Mouse (Mus musculus) MEL (cell line): ENCODE measurements around the gene Peli2. TPM values are rescaled to one million over a fixed set of nuclear protein-coding genes. Genes with fewer than 3 reads are reported as not detected.

ENCODE experiments used
- DNase-seq: peaks from one replicate; pipeline ENCODE4 v3.0.0; 2011; ENCODE audit warnings: low read depth, low spot score
- H3K27ac ChIP-seq: 2 replicates; pipeline ENCODE4 v1.5.1; 2012; ENCODE audit warnings: low read depth, mild to moderate bottlenecking, control low read depth, low read length, moderate library complexity; ENCODE audit not compliant: control insufficient read depth
- H3K27me3 ChIP-seq, 2 experiments: fragments of 150-350 bp in 1 of 2; sonication (generic) in 1 of 2; 2 replicates each; pipeline ENCODE4 v1.6.1; 2012; ENCODE audit warnings: low read length in 2 of 2, mild to moderate bottlenecking in 2 of 2, improper control_type of control experiment in 1 of 2, moderate library complexity in 1 of 2; ENCODE audit not compliant: insufficient read depth in 2 of 2, control insufficient read depth in 1 of 2
- H3K36me3 ChIP-seq, 2 experiments: 2 replicates each; pipeline ENCODE4 v1.6.1; 2012 to 2014; ENCODE audit warnings: low read length in 2 of 2, improper control_type of control experiment in 1 of 2, inconsistent platforms in 1 of 2, mild to moderate bottlenecking in 1 of 2; ENCODE audit not compliant: insufficient read depth in 2 of 2, control insufficient read depth in 1 of 2
- H3K4me1 ChIP-seq, 2 experiments: fragments of 150-350 bp in 1 of 2; sonication (generic) in 1 of 2; 2 replicates each; pipeline ENCODE4 v1.6.1; 2012; ENCODE audit warnings: low read length in 2 of 2, improper control_type of control experiment in 1 of 2, mild to moderate bottlenecking in 1 of 2; ENCODE audit not compliant: insufficient read depth in 2 of 2, control insufficient read depth in 1 of 2
- H3K4me3 ChIP-seq, 2 experiments: fragments of 150-350 bp in 1 of 2; sonication (generic) in 1 of 2; 2 replicates each; pipeline ENCODE4 v1.5.1; 2012; ENCODE audit warnings: low read depth in 2 of 2, low read length in 2 of 2, mild to moderate bottlenecking in 2 of 2, moderate library complexity in 2 of 2, control low read depth in 1 of 2, improper control_type of control experiment in 1 of 2; ENCODE audit not compliant: control insufficient read depth in 1 of 2, insufficient read depth in 1 of 2
- H3K79me2 ChIP-seq: 2 replicates; pipeline ENCODE4 v1.6.1; 2012; ENCODE audit warnings: mild to moderate bottlenecking, low read length, moderate library complexity; ENCODE audit not compliant: control insufficient read depth, poor library complexity, insufficient read depth
- H3K9ac ChIP-seq: 2 replicates; pipeline ENCODE4 v1.6.1; 2012; ENCODE audit warnings: low read depth, mild to moderate bottlenecking, control low read depth, low read length, moderate library complexity; ENCODE audit not compliant: control insufficient read depth, poor library complexity, severe bottlenecking
- H3K9me3 ChIP-seq: fragments of 150-350 bp; sonication (generic); replicated peaks from 2 replicates; pipeline ENCODE4 v1.6.1; 2012; ENCODE audit warnings: mild to moderate bottlenecking, low read length, improper control_type of control experiment, moderate library complexity; ENCODE audit not compliant: insufficient read depth
- CHD1 ChIP-seq: IDR thresholded peaks from 2 replicates; pipeline ENCODE4 v1.6.1; 2012; ENCODE audit warnings: low read depth, mild to moderate bottlenecking, inconsistent platforms, low read length, improper control_type of control experiment
- CTCF ChIP-seq, 3 experiments: IDR thresholded peaks in 2 of 3; conservative IDR thresholded peaks in 1 of 3; 2 replicates each; pipeline ENCODE4 v1.5.1; 2011 to 2012; ENCODE audit warnings: low read length in 3 of 3, low read depth in 2 of 3, mild to moderate bottlenecking in 2 of 3, improper control_type of control experiment in 1 of 3, inconsistent platforms in 1 of 3, mixed read lengths in 1 of 3, moderate library complexity in 1 of 3; ENCODE audit not compliant: control insufficient read depth in 1 of 3, insufficient read depth in 1 of 3, poor library complexity in 1 of 3, severe bottlenecking in 1 of 3
- E2F4 ChIP-seq: IDR thresholded peaks from 2 replicates; pipeline ENCODE4 v1.6.1; 2011; ENCODE audit warnings: low read depth, low read length, improper control_type of control experiment, borderline replicate concordance
- ELF1 ChIP-seq: IDR thresholded peaks from 2 replicates; pipeline ENCODE4 v1.6.1; 2014; ENCODE audit warnings: low read depth, mild to moderate bottlenecking, inconsistent platforms, low read length, improper control_type of control experiment, moderate library complexity
- EP300 ChIP-seq, 2 experiments: IDR thresholded peaks; 2 replicates each; pipeline ENCODE4 v1.6.1; 2011; ENCODE audit warnings: improper control_type of control experiment in 2 of 2, low read length in 2 of 2, low read depth in 1 of 2, mild to moderate bottlenecking in 1 of 2
- MAX ChIP-seq: IDR thresholded peaks from 2 replicates; pipeline ENCODE4 v1.6.1; 2011; ENCODE audit warnings: low read length, improper control_type of control experiment
- MAZ ChIP-seq: IDR thresholded peaks from 2 replicates; pipeline ENCODE4 v1.6.1; 2012; ENCODE audit warnings: low read depth, mild to moderate bottlenecking, inconsistent platforms, low read length, improper control_type of control experiment
- MEF2A ChIP-seq: IDR thresholded peaks from 2 replicates; pipeline ENCODE4 v1.6.1; 2014; ENCODE audit warnings: low read depth, mild to moderate bottlenecking, inconsistent platforms, low read length, improper control_type of control experiment; ENCODE audit not compliant: poor library complexity, insufficient replicate concordance, severe bottlenecking; ENCODE audit errors: extremely low read depth
- MYB ChIP-seq: IDR thresholded peaks from 2 replicates; pipeline ENCODE4 v1.6.1; 2011; ENCODE audit warnings: mild to moderate bottlenecking, low read depth, low read length, improper control_type of control experiment
- MYC ChIP-seq: IDR thresholded peaks from 2 replicates; pipeline ENCODE4 v1.6.1; 2011; ENCODE audit warnings: low read depth, mild to moderate bottlenecking, low read length, improper control_type of control experiment, moderate library complexity
- NELFE ChIP-seq: IDR thresholded peaks from 2 replicates; pipeline ENCODE4 v1.6.1; 2011; ENCODE audit warnings: low read depth, low read length, improper control_type of control experiment
- NRF1 ChIP-seq: IDR thresholded peaks from 2 replicates; pipeline ENCODE4 v1.6.1; 2014; ENCODE audit warnings: low read depth, mild to moderate bottlenecking, inconsistent platforms, low read length, improper control_type of control experiment, moderate library complexity; ENCODE audit not compliant: poor library complexity, insufficient read depth, severe bottlenecking
- POLR2A ChIP-seq, 2 experiments: IDR thresholded peaks; 2 replicates each; pipeline ENCODE4 v1.6.1; 2011 to 2012; ENCODE audit warnings: low read length in 2 of 2, mild to moderate bottlenecking in 2 of 2, control low read depth in 1 of 2, improper control_type of control experiment in 1 of 2, low read depth in 1 of 2, moderate library complexity in 1 of 2; ENCODE audit not compliant: control insufficient read depth in 1 of 2, insufficient read depth in 1 of 2, poor library complexity in 1 of 2
- POLR2AphosphoS5 ChIP-seq: IDR thresholded peaks from 2 replicates; pipeline ENCODE4 v1.6.1; 2012; ENCODE audit warnings: low read depth, borderline replicate concordance, mild to moderate bottlenecking, inconsistent platforms, low read length, moderate library complexity, mixed read lengths
- RAD21 ChIP-seq: IDR thresholded peaks from 2 replicates; pipeline ENCODE4 v1.6.1; 2011; ENCODE audit warnings: mild to moderate bottlenecking, low read depth, low read length, improper control_type of control experiment
- RCOR1 ChIP-seq: IDR thresholded peaks from 2 replicates; pipeline ENCODE4 v1.6.1; 2012; ENCODE audit warnings: low read depth, mild to moderate bottlenecking, inconsistent platforms, low read length, improper control_type of control experiment
- SIN3A ChIP-seq: IDR thresholded peaks from 2 replicates; pipeline ENCODE4 v1.6.1; 2012; ENCODE audit warnings: low read length, improper control_type of control experiment, inconsistent platforms
- TBP ChIP-seq: IDR thresholded peaks from 2 replicates; pipeline ENCODE4 v1.8.0; 2011; ENCODE audit warnings: low read depth, low read length, improper control_type of control experiment
- UBTF ChIP-seq: IDR thresholded peaks from 2 replicates; pipeline ENCODE4 v1.6.1; 2012; ENCODE audit warnings: low read depth, mild to moderate bottlenecking, inconsistent platforms, low read length, improper control_type of control experiment, moderate library complexity, borderline replicate concordance; ENCODE audit not compliant: insufficient read depth
- USF1 ChIP-seq: IDR thresholded peaks from 2 replicates; pipeline ENCODE4 v1.6.1; 2014; ENCODE audit warnings: low read depth, mild to moderate bottlenecking, inconsistent platforms, low read length, improper control_type of control experiment, moderate library complexity
- ZC3H11A ChIP-seq: IDR thresholded peaks from 2 replicates; pipeline ENCODE4 v1.6.1; 2012; ENCODE audit warnings: low read depth, mild to moderate bottlenecking, inconsistent platforms, low read length, improper control_type of control experiment
- polyA plus RNA-seq, 2 experiments: library from polyadenylated mRNA; stranded (reverse) in 1 of 2; unstranded in 1 of 2; fragments of >175 nt in 1 of 2; fragments of >200 nt in 1 of 2; gene quantifications; 2 replicates each; pipeline versions ENCODE4 v1.2.1 to v1.2.4; 2012; ENCODE audit warnings: low replicate concordance in 2 of 2, low read depth in 1 of 2; ENCODE audit not compliant: insufficient read length in 2 of 2, insufficient read depth in 1 of 2, missing spikeins in 1 of 2
- total RNA-seq: library from RNA; depleted of rRNA; stranded (reverse); fragments of 300-350 nt; gene quantifications from 2 replicates; pipeline ENCODE4 v1.2.3, GENCODE M21; 2012

The Peli2 gene
- total and polyA plus RNA-seq, 3 experiments: not detected

- H3K36me3 ChIP-seq: no peaks in the 10 kb centered on the region
- no peaks in the 10 kb centered on the region for H3K27me3 ChIP-seq
- H3K9me3 ChIP-seq: no peaks in the 10 kb centered on the region
- H3K4me1 ChIP-seq: no peaks in the 10 kb centered on the region
- H3K27ac ChIP-seq: no peak overlapping the region
- TF ChIP-seq POLR2A (IDR thresholded peaks at IDR 0.05; ENCODE audit: control insufficient read depth in 1 of 2, insufficient read depth in 1 of 2, low read depth in 1 of 2, low read length in 2 of 2, poor library complexity in 1 of 2): no peak
- TF ChIP-seq MAZ: no peak
- TF ChIP-seq NRF1: no peak
- no peak for TF ChIP-seq CHD1
- no peak for TF ChIP-seq UBTF
- no peak for TF ChIP-seq ZC3H11A
- TF ChIP-seq RCOR1: no peak
- no peak for TF ChIP-seq SIN3A
- no peak for TF ChIP-seq RAD21
- TF ChIP-seq E2F4: no peak
- TF ChIP-seq ELF1: no peak
- no peak for TF ChIP-seq MYB
- no peak for TF ChIP-seq NELFE
- TF ChIP-seq EP300 (IDR thresholded peaks at IDR 0.05; ENCODE audit: low read depth in 1 of 2, low read length in 2 of 2): no peak
- no peak overlapping the region for H3K4me3 ChIP-seq
- H3K79me2 ChIP-seq: no peaks in the 10 kb centered on the region
- no peak overlapping the region for H3K9ac ChIP-seq
- no peak for DNase-seq
Observed at GRCm38 (mm10) chr14:48186302-48186701, 65.7 kb downstream of the Peli2 start.

GRCm38 (mm10) chr14:48187100-48187499 is 66.5 kb downstream of the Peli2 start:
- H3K4me3 ChIP-seq: no peak overlapping the region
- DNase-seq: no peak
- H3K9ac ChIP-seq: no peak overlapping the region
- H3K79me2 ChIP-seq: no peaks in the 10 kb centered on the region
- H3K36me3 ChIP-seq: no peaks in the 10 kb centered on the region
- no peaks in the 10 kb centered on the region for H3K9me3 ChIP-seq
- no peak for TF ChIP-seq MEF2A
- no peak for TF ChIP-seq CTCF (IDR thresholded peaks at IDR 0.05 in 2 of 3, conservative IDR thresholded peaks at IDR 0.05 in 1 of 3; ENCODE audit: control insufficient read depth in 1 of 3, insufficient read depth in 1 of 3, low read depth in 2 of 3, low read length in 3 of 3, poor library complexity in 1 of 3, severe bottlenecking in 1 of 3)
- TF ChIP-seq POLR2AphosphoS5: no peak
- TF ChIP-seq CHD1: no peak
- no peak for TF ChIP-seq MYC
- TF ChIP-seq MAX: no peak
- no peak for TF ChIP-seq TBP
- no peak for TF ChIP-seq USF1
- no peak for TF ChIP-seq NRF1
- TF ChIP-seq EP300 (IDR thresholded peaks at IDR 0.05; ENCODE audit: low read depth in 1 of 2, low read length in 2 of 2): no peak
- no peak for TF ChIP-seq E2F4
- no peak for TF ChIP-seq MYB
- no peak for TF ChIP-seq ZC3H11A
- TF ChIP-seq, all 39 proteins: peak for 0
- H3K4me1 ChIP-seq: no peaks in the 10 kb centered on the region
- no peaks in the 10 kb centered on the region for H3K27me3 ChIP-seq
- H3K27ac ChIP-seq: no peak overlapping the region
